Mouse (Mus musculus) effector memory CD4-positive, alpha-beta T cell, adult 5 months (primary cell): ENCODE data around the gene Stx4a. TPM values are rescaled to one million over a fixed set of nuclear protein-coding genes. Genes with fewer than 3 reads are reported as not detected.

ENCODE experiments used
- polyA plus RNA-seq: library from polyadenylated mRNA; unstranded; fragments of 100-300 nt; shearing (Covaris generic); gene quantifications from one replicate; pipeline ENCODE4 v1.2.1, GENCODE M21; 2017

Gene Stx4a
- 111 TPM for polyA plus RNA-seq

GRCm38 (mm10) chr7:127824176-127824871 is at the start of gene Stx4a, which contains the start of gene Stx1b:
Stx4a (plus strand) TSS chr7:127824294.
Stx1b (minus strand) TSS chr7:127824549.

GRCm38 (mm10) chr7:127776426-127776825 is 47.7 kb upstream of the Stx4a start, which contains the start of gene Setd1a:
Setd1a (plus strand) TSS chr7:127776670.

GRCm38 (mm10) chr7:127785308-127785707 is 38.8 kb upstream of the Stx4a start, which contains the start of gene Gm49388:
Gm49388 (plus strand) TSS chr7:127785608.

GRCm38 (mm10) chr7:127800435-127801009 is 23.6 kb upstream of the Stx4a start, which contains the start of gene Hsd3b7:
Hsd3b7 (plus strand) TSS chr7:127800604.

GRCm38 (mm10) chr7:127876041-127876466 is 52.0 kb downstream of the Stx4a start, which contains the start of gene Zfp646:
Zfp646 (plus strand) TSS chr7:127876221.

GRCm38 (mm10) chr7:127876467-127877348 is 52.6 kb downstream of the Stx4a start, which contains the start of gene Zfp668:
Zfp668 (minus strand) TSS chr7:127876828.

GRCm38 (mm10) chr7:127890798-127891197 is 66.7 kb downstream of the Stx4a start, which contains the start of gene Prss53:
Prss53 (minus strand) TSS chr7:127890970.

GRCm38 (mm10) chr7:127895442-127895841 is 71.3 kb downstream of the Stx4a start, which contains the start of the genes Gm21974 and Vkorc1:
Gm21974 (minus strand) TSS chr7:127895454.
Vkorc1 (minus strand) TSS chr7:127895617.

Other genes with a start within 250 kb of the Stx4a start
- 0.39 TPM for gene Ccdc189, start 235.7 kb upstream of the Stx4a start, polyA plus RNA-seq
- gene Rnf40, start 235.5 kb upstream of the Stx4a start, polyA plus RNA-seq, result 108 TPM
- 1.7 TPM for gene Zfp629, start 208.5 kb upstream of the Stx4a start, polyA plus RNA-seq
- gene Bcl7c, start 115.4 kb upstream of the Stx4a start, polyA plus RNA-seq, result 59.3 TPM
- not detected for gene Ctf1, start 111.6 kb upstream of the Stx4a start, polyA plus RNA-seq
- not detected for gene Ctf2, start 92.1 kb upstream of the Stx4a start, polyA plus RNA-seq
- gene Fbxl19, start 79.8 kb upstream of the Stx4a start, polyA plus RNA-seq, result 0.71 TPM
- 10.5 TPM for gene Orai3, start 54.5 kb upstream of the Stx4a start, polyA plus RNA-seq
- 7.5 TPM for gene Setd1a, start 47.6 kb upstream of the Stx4a start, polyA plus RNA-seq
- gene Gm49388, start 38.7 kb upstream of the Stx4a start, polyA plus RNA-seq, result not detected
- gene Hsd3b7, start 23.7 kb upstream of the Stx4a start, polyA plus RNA-seq, result 0.79 TPM
- gene Stx1b, start 255 bp downstream of the Stx4a start, polyA plus RNA-seq, result 0.41 TPM
- gene Zfp646, start 51.9 kb downstream of the Stx4a start, polyA plus RNA-seq, result 25.8 TPM
- 9.0 TPM for gene Zfp668, start 52.5 kb downstream of the Stx4a start, polyA plus RNA-seq
- gene Prss53, start 66.7 kb downstream of the Stx4a start, polyA plus RNA-seq, result 0.51 TPM
- not detected for gene Gm21974, start 71.2 kb downstream of the Stx4a start, polyA plus RNA-seq
- gene Vkorc1, start 71.3 kb downstream of the Stx4a start, polyA plus RNA-seq, result 47.2 TPM
- 39.1 TPM for gene Bckdk, start 79.8 kb downstream of the Stx4a start, polyA plus RNA-seq
- 32.7 TPM for gene Kat8, start 88.2 kb downstream of the Stx4a start, polyA plus RNA-seq
- gene Prss8, start 105.8 kb downstream of the Stx4a start, polyA plus RNA-seq, result not detected
- gene Prss36, start 122.4 kb downstream of the Stx4a start, polyA plus RNA-seq, result 1.7 TPM
- gene Fus, start 143.2 kb downstream of the Stx4a start, polyA plus RNA-seq, result 253 TPM
- 95.9 TPM for gene Pycard, start 169.6 kb downstream of the Stx4a start, polyA plus RNA-seq
- not detected for gene Trim72, start 179.7 kb downstream of the Stx4a start, polyA plus RNA-seq
- 0.39 TPM for gene Itgam, start 238.3 kb downstream of the Stx4a start, polyA plus RNA-seq
- not detected for gene Gm49368, start 238.4 kb downstream of the Stx4a start, polyA plus RNA-seq